Mouse (Mus musculus): ENCODE data around the gene Rtkn. TPM values are rescaled to one million over a fixed set of nuclear protein-coding genes. Genes with fewer than 3 reads are reported as not detected.
A peak's percentile ranks its signal among the peaks of the same experiment; 100 is the strongest.

The Rtkn gene
- polyA plus RNA-seq, 1 experiment from 2014 or later: 46.7 TPM

DNA sequence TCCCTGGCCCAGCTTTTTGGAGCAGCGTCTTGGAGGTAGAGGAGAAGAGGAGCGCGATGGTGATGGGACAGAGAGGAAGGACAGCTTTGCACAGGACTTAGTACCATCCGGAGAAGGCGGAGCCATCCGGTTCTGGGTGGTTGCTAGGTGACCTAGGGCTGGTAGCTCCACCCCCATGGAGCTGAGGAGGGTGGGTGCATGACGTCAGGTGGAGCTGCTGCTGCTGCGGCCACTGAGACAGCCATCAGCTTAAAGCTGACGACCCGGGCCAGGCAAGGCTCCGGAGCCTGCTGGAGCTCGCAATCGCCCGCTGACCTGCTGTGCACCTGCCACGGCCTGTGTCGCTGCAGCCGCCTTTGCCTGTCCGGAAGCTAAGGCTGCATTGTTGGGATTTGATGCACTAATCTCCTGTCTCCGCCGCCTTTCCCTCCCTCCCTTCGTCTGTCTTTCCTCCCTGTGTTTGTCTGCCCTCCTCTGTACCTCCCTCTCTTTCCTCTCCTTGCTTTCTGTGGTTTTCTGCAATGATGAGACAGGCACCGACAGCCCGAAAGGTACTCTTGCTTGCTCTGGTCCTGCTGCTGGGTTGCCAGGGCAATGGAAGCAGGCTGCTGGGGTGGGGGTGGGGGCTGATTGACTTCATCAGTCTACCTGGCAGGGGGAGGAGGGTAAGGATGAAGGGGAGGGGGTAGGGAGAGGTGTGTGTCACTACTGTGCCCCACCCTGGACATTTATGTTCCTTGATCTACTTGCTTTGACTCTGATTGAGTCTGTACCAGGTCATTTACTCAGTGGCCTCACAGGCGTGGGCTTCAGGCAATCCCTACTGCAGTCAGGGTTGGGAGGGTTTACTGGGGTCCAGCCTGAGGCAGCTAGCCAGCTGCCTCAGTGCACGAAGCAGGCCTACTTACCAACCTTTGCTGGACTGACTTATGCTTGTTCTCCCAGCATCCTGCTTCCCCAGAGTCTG lies 50.9 kb downstream of the Rtkn start:
- H3K36me3 ChIP-seq: peaks cover 59% of the 10 kb centered on the region
- H3K4me3 ChIP-seq: peak overlapping the region; percentile 34
- ATAC-seq (ENCODE audit: insufficient number of reproducible peaks, insufficient read depth, low FRiP score, low TSS enrichment, low read depth): peak; percentile 34; the same call in 1 of the 2 replicates
- 7% methylated on average over 25 of the region's 25 CpGs for WGBS
- peaks cover 34% of the 10 kb centered on the region for H3K4me1 ChIP-seq
- H3K4me2 ChIP-seq: peak overlapping the region; percentile 58
- peak overlapping the region; percentile 66 for H3K9ac ChIP-seq
- H3K27me3 ChIP-seq: no peaks in the 10 kb centered on the region
- H3K9me3 ChIP-seq: no peaks in the 10 kb centered on the region
- H3K27ac ChIP-seq: peak overlapping the region; percentile 80

DNA sequence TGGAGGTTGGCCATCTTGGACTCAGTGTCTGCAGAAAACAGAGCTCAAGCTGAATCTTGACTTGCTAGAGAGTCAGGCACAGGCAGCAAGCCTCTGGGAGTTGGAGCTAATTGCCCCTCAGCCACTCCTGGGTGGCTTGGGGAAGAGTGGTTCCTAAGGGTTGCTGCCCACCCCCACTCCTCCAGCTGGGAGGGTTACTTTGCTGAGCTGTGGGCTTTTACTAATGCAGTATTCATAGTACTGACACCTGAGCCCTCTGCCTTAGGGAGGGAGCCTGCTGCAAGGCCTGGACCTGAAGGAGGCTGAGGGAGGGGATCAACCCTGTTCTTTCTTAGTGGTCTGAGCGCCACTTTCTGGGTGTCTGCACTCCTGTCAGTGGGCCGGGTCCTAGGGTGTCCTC lies 51.7 kb downstream of the Rtkn start:
- Histone ChIP-seq H3K36me3 (peaks cover 66% of the 10 kb centered on the region), H3K4me3 (peak overlapping the region; percentile 34), H3K27ac (peak overlapping the region; percentile 80), H3K9me3 (no peaks in the 10 kb centered on the region), H3K4me2 (peak overlapping the region; percentile 58), H3K27me3 (no peaks in the 10 kb centered on the region), H3K9ac (peak overlapping the region; percentile 66; the same call in 1 of the 2 replicates), H3K4me1 (peaks cover 36% of the 10 kb centered on the region)
- 0 out of 2 replicates have a peak, but pooled peaks have one; percentile 15 for ATAC-seq (ENCODE audit: insufficient number of reproducible peaks, insufficient read depth, low FRiP score, low TSS enrichment, low read depth)
- 65% methylated on average over 2 of the region's 2 CpGs for WGBS

DNA sequence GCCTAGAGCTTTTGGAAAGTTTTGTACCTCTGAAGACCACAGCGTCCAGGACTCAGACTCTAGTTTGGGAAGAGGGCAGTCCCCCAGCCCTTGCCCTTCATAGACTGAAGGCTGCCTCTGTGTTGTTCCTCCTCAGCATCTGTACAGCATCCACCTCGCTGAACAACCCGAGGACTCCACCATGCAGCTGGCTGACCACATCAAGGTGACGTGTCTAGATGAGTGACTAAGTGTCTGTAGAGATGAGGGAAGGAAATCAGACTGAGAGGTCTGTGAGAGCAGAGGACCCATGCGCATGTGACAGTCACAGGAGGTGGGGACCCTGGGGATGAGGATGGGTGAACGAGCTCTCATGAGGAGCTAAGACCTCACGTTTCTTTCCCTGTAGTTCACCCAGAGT lies 58.3 kb downstream of the Rtkn start:
- no peak overlapping the region for H3K9ac ChIP-seq
- H3K4me3 ChIP-seq: no peak overlapping the region
- H3K4me2 ChIP-seq: no peak overlapping the region
- no peak for ATAC-seq (ENCODE audit: insufficient number of reproducible peaks, insufficient read depth, low FRiP score, low TSS enrichment, low read depth)
- H3K27me3 ChIP-seq: no peaks in the 10 kb centered on the region
- peaks cover 100% of the 10 kb centered on the region for H3K36me3 ChIP-seq
- H3K4me1 ChIP-seq: peaks cover 3% of the 10 kb centered on the region
- H3K9me3 ChIP-seq: no peaks in the 10 kb centered on the region
- 84% methylated on average over 7 of the region's 7 CpGs for WGBS
- H3K27ac ChIP-seq: no peak overlapping the region

DNA sequence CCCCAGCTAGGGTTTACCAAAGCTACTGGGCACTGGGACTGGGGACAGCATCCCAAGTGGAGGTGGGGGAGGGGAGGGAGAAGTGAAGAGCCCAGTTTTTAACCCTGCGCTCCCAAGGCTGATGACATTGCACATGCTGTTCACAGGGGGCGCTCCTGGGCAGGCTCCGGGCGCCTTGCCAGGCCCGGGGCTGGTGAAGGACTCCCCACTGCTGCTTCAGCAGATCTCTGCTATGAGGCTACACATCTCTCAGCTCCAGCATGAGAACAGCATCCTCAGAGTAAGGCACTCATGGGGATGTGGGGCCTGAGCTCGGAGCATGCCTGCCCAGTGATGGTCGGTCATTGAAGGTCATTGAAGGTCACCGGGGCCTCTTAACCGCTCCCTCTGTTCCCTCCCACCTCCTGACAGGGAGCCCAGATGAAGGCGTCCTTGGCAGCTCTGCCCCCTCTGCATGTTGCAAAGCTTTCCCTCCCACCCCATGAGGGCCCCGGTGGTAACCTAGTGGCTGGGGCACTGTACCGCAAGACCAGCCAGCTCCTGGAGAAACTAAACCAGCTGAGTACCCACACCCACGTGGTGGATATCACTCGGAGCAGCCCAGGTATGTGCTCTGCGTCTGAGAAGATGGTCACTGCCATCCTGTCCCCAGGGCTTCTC lies 62.2 kb downstream of the Rtkn start:
- Histone ChIP-seq H3K4me2 (no peak overlapping the region), H3K27me3 (no peaks in the 10 kb centered on the region), H3K4me3 (no peak overlapping the region), H3K9ac (0 out of 2 replicates have a peak overlapping the region, but pooled peaks have one; percentile 21), H3K9me3 (no peaks in the 10 kb centered on the region), H3K36me3 (peaks cover 86% of the 10 kb centered on the region), H3K27ac (0 out of 2 replicates have a peak overlapping the region, but pooled peaks have one; percentile 22), H3K4me1 (no peaks in the 10 kb centered on the region; the same call in 1 of the 2 replicates)
- ATAC-seq (ENCODE audit: insufficient number of reproducible peaks, insufficient read depth, low FRiP score, low TSS enrichment, low read depth): no peak
- 47% methylated on average over 15 of the region's 15 CpGs for WGBS

MicroRNA genes within 50 kb of the gene (microRNA counts, 519-probe panel; counts per million panel counts)
- microRNA mmu-miR-3470a+mmu-miR-3470b: 236 counts per million, percentile 44 among the panel's probes with 10 or more counts

Small RNA genes within 50 kb of the gene (microRNA-seq; reads per million reads assigned to microRNA genes)
- gene Mir3470a: not detected

Other genes starting within 250 kb of the Rtkn start
- gene Sema4f, start 195.7 kb upstream of the Rtkn start, polyA plus RNA-seq (2015; fragmentation: Nextera tagmentation; extraction: Ambion mirVana): 6.5 and 7.2 TPM in 2 replicates
- 0.25 and 0.88 TPM in 2 replicates for gene M1ap, start 188.6 kb upstream of the Rtkn start, polyA plus RNA-seq (2015; fragmentation: Nextera tagmentation; extraction: Ambion mirVana)
- 11.5 and 12.8 TPM in 2 replicates for gene Dok1, start 102.0 kb upstream of the Rtkn start, polyA plus RNA-seq (2015; fragmentation: Nextera tagmentation; extraction: Ambion mirVana)
- 20.9 and 24.1 TPM in 2 replicates for gene Loxl3, start 101.3 kb upstream of the Rtkn start, polyA plus RNA-seq (2015; fragmentation: Nextera tagmentation; extraction: Ambion mirVana)
- gene Aup1, start 80.9 kb upstream of the Rtkn start, polyA plus RNA-seq (2015; fragmentation: Nextera tagmentation; extraction: Ambion mirVana): 177 and 206 TPM in 2 replicates
- gene Htra2, start 80.2 kb upstream of the Rtkn start, polyA plus RNA-seq (2015; fragmentation: Nextera tagmentation; extraction: Ambion mirVana): 72.6 and 75.4 TPM in 2 replicates
- gene Dqx1, start 77.6 kb upstream of the Rtkn start, polyA plus RNA-seq (2015; fragmentation: Nextera tagmentation; extraction: Ambion mirVana): 1.3 TPM in 2 replicates
- gene Tlx2, start 65.2 kb upstream of the Rtkn start, polyA plus RNA-seq (2015; fragmentation: Nextera tagmentation; extraction: Ambion mirVana): 0.31 and 0.67 TPM in 2 replicates
- 44.3 and 47.5 TPM in 2 replicates for gene Pcgf1, start 57.6 kb upstream of the Rtkn start, polyA plus RNA-seq (2015; fragmentation: Nextera tagmentation; extraction: Ambion mirVana)
- gene Lbx2, start 49.1 kb upstream of the Rtkn start, polyA plus RNA-seq (2015; fragmentation: Nextera tagmentation; extraction: Ambion mirVana): 0.27 and 0.56 TPM in 2 replicates
- gene Ccdc142, start 33.9 kb upstream of the Rtkn start, polyA plus RNA-seq (2015; fragmentation: Nextera tagmentation; extraction: Ambion mirVana): 2.9 and 3.5 TPM in 2 replicates
- 3.3 and 3.5 TPM in 2 replicates for gene Gm42688, start 33.8 kb upstream of the Rtkn start, polyA plus RNA-seq (2015; fragmentation: Nextera tagmentation; extraction: Ambion mirVana)
- gene Mrpl53, start 26.4 kb upstream of the Rtkn start, polyA plus RNA-seq (2015; fragmentation: Nextera tagmentation; extraction: Ambion mirVana): 137 and 151 TPM in 2 replicates
- gene Mogs, start 20.0 kb upstream of the Rtkn start, polyA plus RNA-seq (2015; fragmentation: Nextera tagmentation; extraction: Ambion mirVana): 45.0 and 45.6 TPM in 2 replicates
- 144 and 172 TPM in 2 replicates for gene Wbp1, start 13.9 kb upstream of the Rtkn start, polyA plus RNA-seq (2015; fragmentation: Nextera tagmentation; extraction: Ambion mirVana)
- gene Ino80b, start 10.0 kb upstream of the Rtkn start, polyA plus RNA-seq (2015; fragmentation: Nextera tagmentation; extraction: Ambion mirVana): 13.2 and 13.9 TPM in 2 replicates
- 7.1 and 7.9 TPM in 2 replicates for gene Wdr54, start 20.9 kb downstream of the Rtkn start, polyA plus RNA-seq (2015; fragmentation: Nextera tagmentation; extraction: Ambion mirVana)
- gene 1700003E16Rik, start 20.9 kb downstream of the Rtkn start, polyA plus RNA-seq (2015; fragmentation: Nextera tagmentation; extraction: Ambion mirVana): 2.0 and 2.8 TPM in 2 replicates
- gene Dctn1, start 30.5 kb downstream of the Rtkn start, polyA plus RNA-seq (2015; fragmentation: Nextera tagmentation; extraction: Ambion mirVana): 87.7 and 90.0 TPM in 2 replicates
- 0.15 and 0.20 TPM in 2 replicates for gene Slc4a5, start 84.4 kb downstream of the Rtkn start, polyA plus RNA-seq (2015; fragmentation: Nextera tagmentation; extraction: Ambion mirVana)
- 36.3 and 37.0 TPM in 2 replicates for gene Mthfd2, start 190.4 kb downstream of the Rtkn start, polyA plus RNA-seq (2015; fragmentation: Nextera tagmentation; extraction: Ambion mirVana)
- 60.1 and 65.1 TPM in 2 replicates for gene Mob1a, start 190.6 kb downstream of the Rtkn start, polyA plus RNA-seq (2015; fragmentation: Nextera tagmentation; extraction: Ambion mirVana)
- gene Bola3, start 213.7 kb downstream of the Rtkn start, polyA plus RNA-seq (2015; fragmentation: Nextera tagmentation; extraction: Ambion mirVana): 115 and 121 TPM in 2 replicates

Measured in embryonic facial prominence, embryonic 13.5 days (tissue).